Mouse (Mus musculus): ENCODE measurements around the gene Gm28919. TPM values are rescaled to one million over a fixed set of nuclear protein-coding genes. Genes with fewer than 3 reads are reported as not detected.
"Not testable (repeated sequence)": the region's sequence is repeated elsewhere in the genome, so short reads cannot be mapped to it uniquely, and the experiment has no call there.

The Gm28919 gene
- not detected for total RNA-seq (2022)

DNA sequence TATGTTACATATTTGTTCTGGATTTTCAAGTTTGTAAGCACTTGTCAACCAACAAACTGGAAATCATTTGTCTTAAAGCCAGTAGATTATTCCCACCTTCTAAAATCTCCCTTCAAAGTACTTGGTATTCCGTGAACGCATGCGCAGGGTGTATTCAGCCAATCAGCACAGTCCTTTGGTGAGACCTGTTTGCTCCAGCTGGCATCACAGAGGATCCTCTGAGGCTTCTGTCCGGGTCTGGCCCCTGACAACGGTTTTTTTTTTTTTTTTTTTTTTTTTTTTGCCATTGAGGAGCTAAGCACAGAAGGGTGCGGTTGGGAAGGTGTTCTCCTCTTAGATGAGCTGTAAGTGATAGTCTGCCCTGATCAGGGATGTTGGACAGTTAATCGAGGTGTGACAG is at the start of gene Gm28919:
TSS of gene Gm28919 (plus strand) at position 301 of the 400 bp plus-strand sequence.
- DNase-seq, result not testable (repeated sequence)

Other genes with a start within 250 kb of the Gm28919 start
- gene Gm21719, start 99.3 kb downstream of the Gm28919 start, total RNA-seq (2022), result not detected

Data from adrenal gland, adult 8-10 months (tissue).